Mouse (Mus musculus) lung, embryonic 14.5 days (tissue): ENCODE results near the gene Olfr1087. TPM values are rescaled to one million over a fixed set of nuclear protein-coding genes. Genes with fewer than 3 reads are reported as not detected.
"Not testable (repeated sequence)": the region's sequence is repeated elsewhere in the genome, so short reads cannot be mapped to it uniquely, and the experiment has no call there.

Source experiments
- ATAC-seq: fragments of 200-750 bp; cut with Nextera tagmentation; 2 replicates; pipeline ENCODE4 v1.8.0; 2017; ENCODE audit warnings: mild to moderate bottlenecking, moderate TSS enrichment, moderate library complexity; ENCODE audit not compliant: insufficient read depth
- DNase-seq: peaks from one replicate; pipeline ENCODE4 v3.0.0-alpha.2; 2015
- H3K27ac ChIP-seq: fragments of 300-500 bp; sonication (generic); 2 replicates; pipeline ENCODE4 v1.5.1; 2014; ENCODE audit warnings: low read depth, mild to moderate bottlenecking, moderate library complexity
- H3K27me3 ChIP-seq: fragments of 300-500 bp; sonication (generic); 2 replicates; pipeline ENCODE4 v1.6.1; 2014; ENCODE audit warnings: low read length, control low read depth; ENCODE audit not compliant: insufficient read depth
- H3K36me3 ChIP-seq: fragments of 300-500 bp; sonication (generic); 2 replicates; pipeline ENCODE4 v1.6.1; 2014; ENCODE audit warnings: control low read depth; ENCODE audit not compliant: insufficient read depth
- H3K4me1 ChIP-seq: fragments of 300-500 bp; sonication (generic); 2 replicates; pipeline ENCODE4 v1.6.1; 2014; ENCODE audit warnings: antibody characterized with exemption, control low read depth; ENCODE audit not compliant: insufficient read depth
- H3K4me2 ChIP-seq: fragments of 300-500 bp; sonication (generic); 2 replicates; pipeline ENCODE4 v1.6.1; 2014; ENCODE audit warnings: mild to moderate bottlenecking
- H3K4me3 ChIP-seq: fragments of 300-500 bp; sonication (generic); 2 replicates; pipeline ENCODE4 v1.5.1; 2014; ENCODE audit warnings: low read depth, low read length
- H3K9ac ChIP-seq: fragments of 300-500 bp; sonication (generic); 2 replicates; pipeline ENCODE4 v1.6.1; 2014
- H3K9me3 ChIP-seq: fragments of 300-500 bp; sonication (generic); 2 replicates; pipeline ENCODE4 v1.6.1; 2016; ENCODE audit warnings: low read depth, low read length, control low read depth
- CTCF ChIP-seq: IDR thresholded peaks from 2 replicates; pipeline ENCODE4 v1.5.1; 2016; ENCODE audit warnings: antibody characterized with exemption, low read depth
- WGBS: fragments of 180-500 bp; shearing (Covaris S2); extraction: QIAGEN DNeasy Blood & Tissue Kit; methylation state at CpG from one replicate; pipeline ENCODE4 v1.1.7; 2014; 5-methylcytosine and 5-hydroxymethylcytosine counted together
- polyA plus RNA-seq: library from polyadenylated mRNA; unstranded; fragments of >200 nt; fragmentation: Nextera tagmentation; extraction: Ambion mirVana; gene quantifications from 2 replicates; pipeline ENCODE4 v1.2.1, GENCODE M21; 2014

Olfr1087 gene
- not detected in 2 replicates for polyA plus RNA-seq

- Histone ChIP-seq H3K27me3 (no peaks in the 10 kb centered on the region), H3K4me2 (no peak within 1 kb of the TSS), H3K36me3 (no peaks in the 10 kb centered on the region), H3K27ac (no peak within 1 kb of the TSS), H3K9me3 (no peaks in the 10 kb centered on the region), H3K4me3 (no peak within 1 kb of the TSS), H3K9ac (no peak within 1 kb of the TSS), H3K4me1 (no peaks in the 10 kb centered on the region)
- no peak for TF ChIP-seq CTCF
- DNase-seq = no peak
- ATAC-seq = no peak
Observed at GRCm38 (mm10) chr2:86698295-86698694, at the start of gene Olfr1087. Olfr1087 (minus strand) TSS chr2:86698395.

DNA sequence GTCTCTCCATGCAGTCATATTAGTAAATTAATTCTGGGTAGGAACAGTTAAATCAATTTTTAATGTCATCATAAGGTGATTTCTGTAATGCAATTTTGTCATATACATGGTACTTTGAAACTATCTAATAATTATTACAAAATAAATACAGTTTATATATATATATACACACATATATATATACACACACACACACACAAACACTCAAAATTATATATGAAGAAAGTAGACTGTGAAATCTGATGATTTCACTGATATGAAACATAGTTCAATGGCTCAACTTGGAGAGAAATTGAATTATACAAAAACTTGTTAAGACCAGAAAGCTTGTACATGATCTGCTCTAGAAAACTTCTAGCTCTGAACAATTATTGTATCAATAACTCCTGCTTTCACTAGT is 35.4 kb upstream of the Olfr1087 start, which contains the start of gene Olfr1089:
TSS of gene Olfr1089 (minus strand) at position 101 of the 400 bp plus-strand sequence.
- Histone ChIP-seq H3K36me3 (no peaks in the 10 kb centered on the region), H3K4me2 (no peak within 1 kb of the TSS), H3K27me3 (no peaks in the 10 kb centered on the region), H3K4me1 (no peaks in the 10 kb centered on the region), H3K9me3 (no peaks in the 10 kb centered on the region), H3K27ac (no peak within 1 kb of the TSS), H3K9ac (no peak within 1 kb of the TSS), H3K4me3 (no peak within 1 kb of the TSS)
- ATAC-seq (no peak), DNase-seq (no peak)
- TF ChIP-seq CTCF = no peak

- Histone ChIP-seq H3K4me3 (no peak within 1 kb of the TSS), H3K27me3 (no peaks in the 10 kb centered on the region), H3K4me1 (no peaks in the 10 kb centered on the region), H3K36me3 (no peaks in the 10 kb centered on the region), H3K4me2 (no peak within 1 kb of the TSS), H3K27ac (no peak within 1 kb of the TSS), H3K9me3 (no peaks in the 10 kb centered on the region), H3K9ac (no peak within 1 kb of the TSS)
- no peak for DNase-seq
- 70% methylated on average over 2 of the region's 2 CpGs for WGBS
- ATAC-seq = no peak
- TF ChIP-seq CTCF = no peak
Observed at GRCm38 (mm10) chr2:86679992-86680391, 18.2 kb downstream of the Olfr1087 start, which contains the start of gene Olfr1086. Olfr1086 (minus strand) TSS chr2:86680092.

DNA sequence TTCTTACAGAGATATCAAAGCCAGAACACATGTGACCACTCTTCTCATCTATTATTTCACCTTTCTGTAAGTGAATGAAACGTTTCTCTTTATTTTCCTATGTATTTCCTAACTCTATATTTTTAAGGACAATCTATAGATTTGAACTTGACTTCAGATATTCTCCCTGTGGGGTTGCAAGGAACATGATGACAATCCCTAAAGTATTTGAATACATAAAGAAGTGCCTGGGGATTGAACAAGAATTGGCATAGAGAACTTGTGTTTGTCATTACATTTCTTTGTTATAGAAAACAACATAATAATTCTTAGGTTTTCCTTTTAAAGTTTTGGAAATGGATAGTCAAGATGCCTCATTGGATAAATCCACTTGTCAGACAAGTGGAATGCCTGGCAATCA is 36.3 kb downstream of the Olfr1087 start, which contains the start of gene Olfr1085:
TSS of gene Olfr1085 (minus strand) at position 101 of the 400 bp plus-strand sequence.
- H3K4me3 ChIP-seq = no peak within 1 kb of the TSS
- no peaks in the 10 kb centered on the region for H3K27me3 ChIP-seq
- no peaks in the 10 kb centered on the region for H3K36me3 ChIP-seq
- TF ChIP-seq CTCF = no peak
- DNase-seq = no peak
- no peaks in the 10 kb centered on the region for H3K4me1 ChIP-seq
- ATAC-seq = no peak
- no peaks in the 10 kb centered on the region for H3K9me3 ChIP-seq
- H3K4me2 ChIP-seq = no peak within 1 kb of the TSS
- no peak within 1 kb of the TSS for H3K27ac ChIP-seq
- WGBS = 16% methylated on average over 1 of the region's 1 CpGs
- no peak within 1 kb of the TSS for H3K9ac ChIP-seq

DNA sequence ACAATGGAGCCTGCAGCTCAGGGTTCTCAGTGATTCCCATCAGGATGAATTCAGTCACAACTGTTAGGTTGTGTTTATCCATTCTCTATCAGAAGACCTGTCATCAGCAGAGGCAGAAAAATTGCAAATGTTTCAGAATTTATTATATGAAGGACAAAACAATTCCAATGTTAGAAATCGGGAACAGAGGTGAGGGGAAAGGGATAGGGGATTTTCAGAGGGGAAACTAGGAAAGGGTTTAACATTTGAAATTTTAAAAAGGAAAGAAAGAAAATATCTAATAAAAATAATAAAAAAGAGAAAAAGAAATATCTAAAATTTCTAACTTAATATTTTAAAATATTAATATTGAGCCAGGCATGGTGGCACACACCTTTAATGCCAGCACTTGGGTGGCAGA is 58.6 kb downstream of the Olfr1087 start, which contains the start of gene Olfr1084:
TSS of gene Olfr1084 (minus strand) at position 101 of the 400 bp plus-strand sequence.
- WGBS = 78% methylated on average over 1 of the region's 1 CpGs

More for the DNA sequence above, 58.6 kb downstream of the Olfr1087 start, which contains the start of gene Olfr1084:
- H3K4me1 ChIP-seq, H3K36me3 ChIP-seq, H3K27ac ChIP-seq, H3K9ac ChIP-seq, H3K4me2 ChIP-seq, H3K4me3 ChIP-seq, DNase-seq, ATAC-seq, H3K9me3 ChIP-seq, H3K27me3 ChIP-seq: not testable (repeated sequence)

Other genes starting within 250 kb of the Olfr1087 start
- gene Olfr1065, start 247.8 kb downstream of the Olfr1087 start, polyA plus RNA-seq = not detected in 2 replicates
- not detected in 2 replicates for gene Olfr1066, start 242.1 kb downstream of the Olfr1087 start, polyA plus RNA-seq
- not detected in 2 replicates for gene Olfr228, start 211.0 kb downstream of the Olfr1087 start, polyA plus RNA-seq
- not detected in 2 replicates for gene Olfr1076, start 189.9 kb downstream of the Olfr1087 start, polyA plus RNA-seq
- gene Olfr1079, start 155.9 kb downstream of the Olfr1087 start, polyA plus RNA-seq = not detected in 2 replicates
- gene Olfr1080, start 140.2 kb downstream of the Olfr1087 start, polyA plus RNA-seq = not detected in 2 replicates
- not detected in 2 replicates for gene Olfr1082, start 99.4 kb downstream of the Olfr1087 start, polyA plus RNA-seq
- not detected in 2 replicates for gene Olfr1084, start 58.7 kb downstream of the Olfr1087 start, polyA plus RNA-seq
- gene Olfr1085, start 36.4 kb downstream of the Olfr1087 start, polyA plus RNA-seq = not detected in 2 replicates
- gene Olfr1086, start 18.3 kb downstream of the Olfr1087 start, polyA plus RNA-seq = not detected in 2 replicates
- not detected in 2 replicates for gene Olfr1089, start 35.3 kb upstream of the Olfr1087 start, polyA plus RNA-seq
- gene Olfr1090, start 60.6 kb upstream of the Olfr1087 start, polyA plus RNA-seq = not detected in 2 replicates
- gene Olfr1093, start 84.1 kb upstream of the Olfr1087 start, polyA plus RNA-seq = not detected in 2 replicates
- gene Olfr141, start 111.6 kb upstream of the Olfr1087 start, polyA plus RNA-seq = not detected in 2 replicates
- gene Olfr1094, start 126.3 kb upstream of the Olfr1087 start, polyA plus RNA-seq = not detected in 2 replicates
- gene Olfr1095, start 153.3 kb upstream of the Olfr1087 start, polyA plus RNA-seq = not detected in 2 replicates
- gene Gm13723, start 176.4 kb upstream of the Olfr1087 start, polyA plus RNA-seq = not detected in 2 replicates
- not detected in 2 replicates for gene Olfr1097, start 193.8 kb upstream of the Olfr1087 start, polyA plus RNA-seq
- gene Olfr1098, start 226.2 kb upstream of the Olfr1087 start, polyA plus RNA-seq = not detected in 2 replicates